Mouse (Mus musculus): ENCODE data around the gene Lap3.

- TF ChIP-seq CTCF (IDR thresholded peaks at IDR 0.05; ENCODE audit: borderline replicate concordance, insufficient read depth, low read length) (no peak), POLR2A (IDR thresholded peaks at IDR 0.05; ENCODE audit: low read depth, low read length) (no peak)
Observed at GRCm38 (mm10) chr5:45476288-45476687, 16.9 kb upstream of the Lap3 start.
